Mouse (Mus musculus): ENCODE measurements around the gene Tmem9b. TPM values are rescaled to one million over a fixed set of nuclear protein-coding genes. Genes with fewer than 3 reads are reported as not detected.

Gene Tmem9b
- polyA plus RNA-seq, 1 experiment, result 14.5 TPM

DNA sequence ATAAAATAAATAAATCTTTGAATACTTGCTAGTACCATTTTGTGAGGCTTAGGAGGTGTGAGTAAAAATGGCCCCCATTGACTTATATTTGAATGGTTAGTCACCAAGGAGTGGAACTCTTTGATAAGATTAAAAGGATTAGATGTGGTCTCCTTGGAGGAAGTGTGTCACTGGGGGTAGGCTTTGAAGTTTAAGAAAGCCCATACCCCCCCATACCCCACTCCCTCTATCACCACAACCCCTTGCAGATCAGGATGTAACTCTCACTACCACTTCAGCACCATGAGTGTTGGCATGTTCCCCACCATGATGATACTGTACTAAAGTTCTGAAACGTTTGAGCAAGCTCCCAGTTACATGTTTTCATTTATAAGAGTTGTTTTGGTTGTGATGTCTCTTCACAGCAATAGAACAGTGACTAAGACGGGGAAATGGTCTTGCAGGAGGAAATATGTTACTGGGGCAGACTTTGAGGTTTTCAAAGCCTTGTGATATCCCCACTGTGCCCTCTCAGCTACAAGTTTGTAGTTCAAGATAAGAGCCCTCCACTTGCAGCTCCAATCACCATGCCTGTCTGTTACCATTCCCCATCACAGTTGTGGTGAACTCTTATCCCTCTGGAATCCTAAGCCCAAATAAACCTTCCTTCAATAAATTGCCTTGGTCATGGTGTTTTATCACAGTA is 16.2 kb upstream of the Tmem9b start:
- no peaks in the 10 kb centered on the region for H3K27me3 ChIP-seq (ENCODE audit: control insufficient read depth, insufficient read depth, low read length, poor library complexity, severe bottlenecking)
- no peaks in the 10 kb centered on the region for H3K4me1 ChIP-seq (ENCODE audit: control insufficient read depth, insufficient read depth, low read length)
- TF ChIP-seq CTCF (IDR thresholded peaks at IDR 0.05; ENCODE audit: low read depth, low read length) (no peak), EP300 (IDR thresholded peaks at IDR 0.05; ENCODE audit: insufficient read depth, low read depth, low read length) (no peak), POLR2A (IDR thresholded peaks at IDR 0.05; ENCODE audit: insufficient read depth, low read length) (no peak)
- no peaks in the 10 kb centered on the region for H3K9me3 ChIP-seq (replicated peaks; ENCODE audit: control insufficient read depth, insufficient read depth, low read length, poor library complexity, severe bottlenecking)
- no peaks in the 10 kb centered on the region for H3K36me3 ChIP-seq (ENCODE audit: control insufficient read depth, insufficient read depth, low read length, poor library complexity, severe bottlenecking)
- H3K27ac ChIP-seq (ENCODE audit: insufficient read depth, low read length), result no peak overlapping the region
- no peak overlapping the region for H3K9ac ChIP-seq (ENCODE audit: low read depth, poor library complexity, severe bottlenecking)
- no peak overlapping the region for H3K4me3 ChIP-seq (ENCODE audit: low read depth, low read length)

- Histone ChIP-seq H3K9ac (ENCODE audit: low read depth, poor library complexity, severe bottlenecking) (no peak overlapping the region), H3K36me3 (ENCODE audit: control insufficient read depth, insufficient read depth, low read length, poor library complexity, severe bottlenecking) (no peaks in the 10 kb centered on the region), H3K27me3 (ENCODE audit: control insufficient read depth, insufficient read depth, low read length, poor library complexity, severe bottlenecking) (no peaks in the 10 kb centered on the region), H3K27ac (ENCODE audit: insufficient read depth, low read length) (no peak overlapping the region), H3K9me3 (replicated peaks; ENCODE audit: control insufficient read depth, insufficient read depth, low read length, poor library complexity, severe bottlenecking) (no peaks in the 10 kb centered on the region), H3K4me1 (ENCODE audit: control insufficient read depth, insufficient read depth, low read length) (no peaks in the 10 kb centered on the region), H3K4me3 (ENCODE audit: low read depth, low read length) (no peak overlapping the region)
- TF ChIP-seq POLR2A (IDR thresholded peaks at IDR 0.05; ENCODE audit: insufficient read depth, low read length), result no peak
- no peak for TF ChIP-seq EP300 (IDR thresholded peaks at IDR 0.05; ENCODE audit: insufficient read depth, low read depth, low read length)
- TF ChIP-seq CTCF (IDR thresholded peaks at IDR 0.05; ENCODE audit: low read depth, low read length), result no peak
Observed at GRCm38 (mm10) chr7:109767575-109768350, 15.1 kb upstream of the Tmem9b start.

- Histone ChIP-seq H3K9me3 (replicated peaks; ENCODE audit: control insufficient read depth, insufficient read depth, low read length, poor library complexity, severe bottlenecking) (no peaks in the 10 kb centered on the region), H3K27me3 (ENCODE audit: control insufficient read depth, insufficient read depth, low read length, poor library complexity, severe bottlenecking) (no peaks in the 10 kb centered on the region), H3K36me3 (ENCODE audit: control insufficient read depth, insufficient read depth, low read length, poor library complexity, severe bottlenecking) (no peaks in the 10 kb centered on the region), H3K4me1 (ENCODE audit: control insufficient read depth, insufficient read depth, low read length) (no peaks in the 10 kb centered on the region), H3K9ac (ENCODE audit: low read depth, poor library complexity, severe bottlenecking) (no peak overlapping the region), H3K4me3 (ENCODE audit: low read depth, low read length) (no peak overlapping the region), H3K27ac (ENCODE audit: insufficient read depth, low read length) (no peak overlapping the region)
- TF ChIP-seq CTCF (IDR thresholded peaks at IDR 0.05; ENCODE audit: low read depth, low read length) (no peak), POLR2A (IDR thresholded peaks at IDR 0.05; ENCODE audit: insufficient read depth, low read length) (no peak), EP300 (IDR thresholded peaks at IDR 0.05; ENCODE audit: insufficient read depth, low read depth, low read length) (no peak)
Observed at GRCm38 (mm10) chr7:109764009-109764408, 11.3 kb upstream of the Tmem9b start.

DNA sequence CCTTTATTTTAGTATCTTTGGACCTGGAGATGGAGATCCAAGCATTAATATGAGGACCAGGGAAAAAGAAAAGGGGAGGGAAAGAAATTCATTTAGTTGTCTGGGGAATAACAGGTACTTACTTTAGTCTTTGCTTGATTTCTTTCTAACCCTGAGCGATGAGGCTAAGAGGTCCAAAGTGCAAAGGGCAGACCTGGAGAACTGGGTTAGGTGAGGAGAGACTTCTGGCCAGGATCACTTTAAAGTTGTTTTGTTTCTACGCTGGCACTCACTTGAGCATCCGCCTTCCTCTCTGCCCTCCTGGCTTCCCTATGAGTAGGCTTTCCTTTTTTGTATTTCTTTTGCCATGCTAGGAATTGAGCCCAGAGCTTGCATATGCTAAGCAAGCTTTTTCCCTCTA is 3.6 kb upstream of the Tmem9b start:
- TF ChIP-seq EP300 (IDR thresholded peaks at IDR 0.05; ENCODE audit: insufficient read depth, low read depth, low read length) (no peak), POLR2A (IDR thresholded peaks at IDR 0.05; ENCODE audit: insufficient read depth, low read length) (no peak), CTCF (IDR thresholded peaks at IDR 0.05; ENCODE audit: low read depth, low read length) (no peak)

DNA sequence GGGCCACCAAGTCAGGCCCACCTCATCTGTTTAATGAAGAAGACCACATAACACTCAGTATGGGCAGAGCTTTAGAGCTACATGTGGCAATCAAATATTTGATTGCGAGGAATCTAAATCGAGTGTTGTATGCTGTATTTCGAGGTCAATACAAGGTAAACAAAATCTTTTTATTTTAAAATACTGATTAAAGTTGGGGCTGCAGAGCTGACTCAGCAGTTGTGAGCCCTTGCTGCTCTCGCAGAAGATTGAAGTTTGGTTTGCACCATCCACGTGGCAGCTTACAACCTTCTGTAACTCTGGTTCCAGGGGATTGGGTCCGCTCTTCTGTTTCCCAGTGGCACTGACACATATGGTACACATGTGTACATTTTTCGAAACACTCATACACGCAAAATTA is 1.4 kb upstream of the Tmem9b start:
- Histone ChIP-seq H3K4me3 (ENCODE audit: low read depth, low read length) (no peak overlapping the region), H3K27ac (ENCODE audit: insufficient read depth, low read length) (no peak overlapping the region), H3K9ac (ENCODE audit: low read depth, poor library complexity, severe bottlenecking) (no peak overlapping the region), H3K4me1 (ENCODE audit: control insufficient read depth, insufficient read depth, low read length) (no peaks in the 10 kb centered on the region), H3K9me3 (replicated peaks; ENCODE audit: control insufficient read depth, insufficient read depth, low read length, poor library complexity, severe bottlenecking) (no peaks in the 10 kb centered on the region), H3K27me3 (ENCODE audit: control insufficient read depth, insufficient read depth, low read length, poor library complexity, severe bottlenecking) (no peaks in the 10 kb centered on the region), H3K36me3 (ENCODE audit: control insufficient read depth, insufficient read depth, low read length, poor library complexity, severe bottlenecking) (no peaks in the 10 kb centered on the region)
- TF ChIP-seq CTCF (IDR thresholded peaks at IDR 0.05; ENCODE audit: low read depth, low read length) (no peak), EP300 (IDR thresholded peaks at IDR 0.05; ENCODE audit: insufficient read depth, low read depth, low read length) (no peak), POLR2A (IDR thresholded peaks at IDR 0.05; ENCODE audit: insufficient read depth, low read length) (no peak)

More for the DNA sequence above, 3.6 kb upstream of the Tmem9b start:
- Histone ChIP-seq H3K9ac (ENCODE audit: low read depth, poor library complexity, severe bottlenecking) (no peak overlapping the region), H3K27ac (ENCODE audit: insufficient read depth, low read length) (no peak overlapping the region), H3K4me1 (ENCODE audit: control insufficient read depth, insufficient read depth, low read length) (no peaks in the 10 kb centered on the region), H3K27me3 (ENCODE audit: control insufficient read depth, insufficient read depth, low read length, poor library complexity, severe bottlenecking) (no peaks in the 10 kb centered on the region), H3K4me3 (ENCODE audit: low read depth, low read length) (no peak overlapping the region), H3K36me3 (ENCODE audit: control insufficient read depth, insufficient read depth, low read length, poor library complexity, severe bottlenecking) (no peaks in the 10 kb centered on the region), H3K9me3 (replicated peaks; ENCODE audit: control insufficient read depth, insufficient read depth, low read length, poor library complexity, severe bottlenecking) (no peaks in the 10 kb centered on the region)

Data from ES-Bruce4 (cell line).